Comparison of ENCODE assay signal across 17 mouse cellular contexts in the genomic region with DNA sequence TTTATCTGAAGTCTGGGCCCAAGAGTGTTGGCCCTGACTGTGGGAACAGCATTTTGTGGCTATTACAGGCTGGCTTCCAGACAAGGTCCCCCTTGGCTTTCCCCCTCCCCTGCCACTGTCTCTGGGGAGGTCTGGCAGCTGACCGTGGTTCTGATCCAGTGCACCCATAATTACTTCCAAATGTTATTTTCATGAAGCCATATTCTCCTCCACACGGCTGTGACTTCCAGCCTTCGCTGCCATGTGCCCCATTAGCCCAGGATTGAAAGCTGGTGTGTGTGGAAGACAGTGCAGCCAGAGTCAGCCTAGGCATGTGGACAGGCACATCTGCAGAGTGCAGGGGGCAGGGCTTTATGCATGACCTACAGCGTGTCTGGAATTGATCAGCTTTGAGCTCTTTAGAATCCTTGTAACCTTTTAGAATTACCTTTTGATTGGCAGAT.
DNase-seq lines count a peak whose midpoint lies in the region; ATAC-seq and TF ChIP-seq lines count a peak whose summit lies in the region.
"Had no signal": no experiment of that assay in that cellular context is flagged by ENCODE, and none has a peak within 500 bp of the region (broad histone marks: within the 10 kb centered on the region; RNA-seq: fewer than 3 reads in every experiment).

No protein-coding gene starts in this region.

- peak; percentile 38; the same call in 1 of the 2 replicates for ATAC-seq in lung, embryonic 14.5 days (ENCODE audit: insufficient read depth)
- peak; percentile 71; the same call in 1 of the 2 replicates for ATAC-seq in embryonic facial prominence, embryonic 14.5 days (ENCODE audit: low read depth)
- no peak for ATAC-seq in kidney, embryonic 16.5 days (ENCODE audit: low FRiP score, low TSS enrichment)
- ATAC-seq: activated CD4-positive, CD25-positive, alpha-beta regulatory T cell, adult 4 months; forebrain, embryonic 16.5 days; intestine, embryonic 16.5 days had no signal

- no peak overlapping the region for H3K4me2 ChIP-seq in lung, embryonic 14.5 days
- H3K4me2 ChIP-seq in embryonic facial prominence, embryonic 14.5 days (ENCODE audit: low read depth, low read length): no peak overlapping the region
- H3K4me2 ChIP-seq in kidney, embryonic 16.5 days (replicated peaks; ENCODE audit: low read depth, low read length): no peak overlapping the region
- H3K4me2 ChIP-seq: liver, embryonic 15.5 days; stomach, embryonic 15.5 days had no signal

- no peaks in the 10 kb centered on the region for H3K36me3 ChIP-seq in lung, embryonic 14.5 days (ENCODE audit: insufficient read depth)
- no peaks in the 10 kb centered on the region for H3K36me3 ChIP-seq in embryonic facial prominence, embryonic 14.5 days (ENCODE audit: control insufficient read depth, insufficient read depth, low read length)
- no peaks in the 10 kb centered on the region for H3K36me3 ChIP-seq in kidney, embryonic 16.5 days (ENCODE audit: insufficient read depth, low read length)
- H3K36me3 ChIP-seq: liver, embryonic 15.5 days; stomach, embryonic 15.5 days had no signal

- H3K9ac ChIP-seq in lung, embryonic 14.5 days: no peak overlapping the region
- H3K9ac ChIP-seq in embryonic facial prominence, embryonic 14.5 days (ENCODE audit: low read depth, low read length): no peak overlapping the region
- no peak overlapping the region for H3K9ac ChIP-seq in kidney, embryonic 16.5 days (replicated peaks; ENCODE audit: low read length)
- H3K9ac ChIP-seq: liver, embryonic 15.5 days; stomach, embryonic 15.5 days had no signal

- no peak for TF ChIP-seq CTCF in lung, embryonic 14.5 days (IDR thresholded peaks at IDR 0.05; ENCODE audit: low read depth)

- WGBS in lung, embryonic 14.5 days: 49% methylated on average over 4 of the region's 4 CpGs
- WGBS in embryonic facial prominence, embryonic 14.5 days: 18% methylated on average over 4 of the region's 4 CpGs
- 38% methylated on average over 4 of the region's 4 CpGs for WGBS in kidney, embryonic 16.5 days

- no peaks in the 10 kb centered on the region for H3K9me3 ChIP-seq in lung, embryonic 14.5 days (ENCODE audit: low read depth, low read length)
- H3K9me3 ChIP-seq in embryonic facial prominence, embryonic 14.5 days (ENCODE audit: control insufficient read depth, low read length): no peaks in the 10 kb centered on the region
- H3K9me3 ChIP-seq in kidney, embryonic 16.5 days (ENCODE audit: low read length): no peaks in the 10 kb centered on the region
- H3K9me3 ChIP-seq: liver, embryonic 15.5 days; stomach, embryonic 15.5 days had no signal

- H3K27ac ChIP-seq in lung, embryonic 14.5 days (ENCODE audit: low read depth): no peak overlapping the region
- no peak overlapping the region for H3K27ac ChIP-seq in embryonic facial prominence, embryonic 14.5 days (replicated peaks; ENCODE audit: low read depth, low read length)
- H3K27ac ChIP-seq in kidney, embryonic 16.5 days (ENCODE audit: low read length): no peak overlapping the region
- H3K27ac ChIP-seq: liver, embryonic 15.5 days; stomach, embryonic 15.5 days had no signal

- no peaks in the 10 kb centered on the region for H3K27me3 ChIP-seq in lung, embryonic 14.5 days (ENCODE audit: insufficient read depth, low read length)
- H3K27me3 ChIP-seq in embryonic facial prominence, embryonic 14.5 days (replicated peaks; ENCODE audit: control insufficient read depth, insufficient read depth, low read length): 0 out of 2 replicates have a peak, but pooled peaks cover 4% of the 10 kb centered on the region
- H3K27me3 ChIP-seq in kidney, embryonic 16.5 days (ENCODE audit: insufficient read depth, low read length): no peaks in the 10 kb centered on the region
- H3K27me3 ChIP-seq: liver, embryonic 15.5 days; stomach, embryonic 15.5 days had no signal

- H3K4me1 ChIP-seq in lung, embryonic 14.5 days (ENCODE audit: insufficient read depth): peaks cover under 1% of the 10 kb centered on the region; the same call in 1 of the 2 replicates
- peaks cover 7% of the 10 kb centered on the region; the same call in 1 of the 2 replicates for H3K4me1 ChIP-seq in embryonic facial prominence, embryonic 14.5 days (ENCODE audit: control insufficient read depth, insufficient read depth, low read length)
- no peaks in the 10 kb centered on the region for H3K4me1 ChIP-seq in kidney, embryonic 16.5 days (ENCODE audit: insufficient read depth, low read length)
- H3K4me1 ChIP-seq: liver, embryonic 15.5 days; stomach, embryonic 15.5 days had no signal

- no peak overlapping the region for H3K4me3 ChIP-seq in lung, embryonic 14.5 days (ENCODE audit: low read depth, low read length)
- H3K4me3 ChIP-seq in embryonic facial prominence, embryonic 14.5 days (ENCODE audit: low read depth, low read length): no peak overlapping the region
- H3K4me3 ChIP-seq in kidney, embryonic 16.5 days (ENCODE audit: low read length): no peak overlapping the region
- H3K4me3 ChIP-seq: liver, embryonic 15.5 days; stomach, embryonic 15.5 days had no signal

- DNase-seq in lung, embryonic 14.5 days: peak; percentile 49
- DNase-seq in lung, postnatal 4 days: no peak
- peak; percentile 57 for DNase-seq in embryo, embryonic 10 days (ENCODE audit: low spot score)
- DNase-seq in embryonic facial prominence, embryonic 14.5 days (ENCODE audit: low spot score): peak; percentile 38
- peak; percentile 51 for DNase-seq in mesoderm, embryonic 11.5 days (ENCODE audit: low read depth, low spot score)
- no peak for DNase-seq in thymus, postnatal 4 days
- no peak for DNase-seq in adipocyte (ENCODE audit: low spot score)
- DNase-seq: cerebellum, adult 8-10 months; gastrocnemius, postnatal 25 days; right cerebral cortex, postnatal 4 days; thymus, postnatal 36 days had no signal

Comparison
In these comparisons a context has a peak if more than half of its experiments do, and no peak if none do; other contexts are left out.
1. DNase-seq: peak in lung, embryonic 14.5 days (single experiment), embryo, embryonic 10 days (single experiment), embryonic facial prominence, embryonic 14.5 days (single experiment) and mesoderm, embryonic 11.5 days (single experiment); none in lung, postnatal 4 days (0 of 2), thymus, postnatal 4 days (single experiment) and adipocyte (single experiment).